Mouse (Mus musculus) forebrain, embryonic 13.5 days (tissue): ENCODE results near the gene L3mbtl2. TPM values are rescaled to one million over a fixed set of nuclear protein-coding genes. Genes with fewer than 3 reads are reported as not detected.
A peak's percentile ranks its signal among the peaks of the same experiment; 100 is the strongest.

Experiments used
- ATAC-seq: fragments of 200-750 bp; cut with Nextera tagmentation; 2 replicates; pipeline ENCODE4 v1.8.0; 2017
- H3K27ac ChIP-seq: fragments of 300-500 bp; sonication (generic); 2 replicates; pipeline ENCODE4 v1.5.1; 2015; ENCODE audit warnings: inconsistent platforms, mild to moderate bottlenecking, moderate library complexity
- H3K27me3 ChIP-seq: fragments of 300-500 bp; sonication (generic); 2 replicates; pipeline ENCODE4 v1.6.1; 2015; ENCODE audit warnings: mild to moderate bottlenecking, inconsistent platforms
- H3K36me3 ChIP-seq: fragments of 300-500 bp; sonication (generic); 2 replicates; pipeline ENCODE4 v1.6.1; 2015; ENCODE audit warnings: mild to moderate bottlenecking, inconsistent platforms; ENCODE audit not compliant: poor library complexity, severe bottlenecking
- H3K4me1 ChIP-seq: fragments of 300-500 bp; sonication (generic); 2 replicates; pipeline ENCODE4 v1.6.1; 2015; ENCODE audit warnings: inconsistent platforms
- H3K4me2 ChIP-seq: fragments of 300-500 bp; sonication (generic); 2 replicates; pipeline ENCODE4 v1.6.1; 2015; ENCODE audit warnings: inconsistent platforms, mild to moderate bottlenecking, moderate library complexity
- H3K4me3 ChIP-seq: fragments of 300-500 bp; sonication (generic); 2 replicates; pipeline ENCODE4 v1.5.1; 2015; ENCODE audit warnings: mild to moderate bottlenecking, inconsistent platforms
- H3K9ac ChIP-seq: fragments of 300-500 bp; sonication (generic); 2 replicates; pipeline ENCODE4 v1.6.1; 2015; ENCODE audit warnings: mild to moderate bottlenecking, inconsistent platforms
- H3K9me3 ChIP-seq: fragments of 300-500 bp; sonication (generic); replicated peaks from 2 replicates; pipeline ENCODE4 v1.6.1; 2016; ENCODE audit warnings: inconsistent platforms
- WGBS: fragments of 180-500 bp; shearing (Covaris S2); methylation state at CpG from one replicate; pipeline ENCODE4 v1.1.7; 2015; 5-methylcytosine and 5-hydroxymethylcytosine counted together
- polyA plus RNA-seq: library from polyadenylated mRNA; unstranded; fragments of >200 nt; fragmentation: Nextera tagmentation; extraction: Ambion mirVana; gene quantifications from 2 replicates; pipeline ENCODE4 v1.2.1, GENCODE M21; 2015

L3mbtl2 gene
- polyA plus RNA-seq, 1 experiment from 2014 or later, result 30.9 TPM

DNA sequence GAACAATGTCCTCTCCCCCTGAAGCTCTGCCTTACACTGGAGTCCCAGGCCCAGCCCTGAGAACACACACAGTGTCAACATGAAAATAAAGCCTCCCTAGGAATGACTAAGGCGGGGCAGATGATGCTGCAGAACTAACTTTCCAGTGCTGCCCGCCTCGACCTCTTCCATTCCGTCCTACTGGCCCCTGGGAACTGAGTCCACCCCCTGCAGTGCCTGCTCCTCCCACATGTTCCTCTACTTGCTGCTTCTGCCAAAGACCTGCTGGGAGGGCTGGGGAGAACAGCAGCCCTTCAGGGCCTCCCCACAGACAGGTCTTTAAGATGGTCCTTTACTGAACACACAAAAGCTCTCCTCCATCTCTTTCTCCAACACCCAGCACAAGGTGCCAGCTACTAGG is 47.1 kb downstream of the L3mbtl2 start:
- no peak for ATAC-seq

GRCm38 (mm10) chr15:81713742-81714141 is 50.1 kb downstream of the L3mbtl2 start:
- peaks cover 9% of the 10 kb centered on the region; the same call in 1 of the 2 replicates for H3K4me1 ChIP-seq
- no peak for ATAC-seq
- WGBS, result 90% methylated on average over 6 of the region's 6 CpGs
- no peak overlapping the region; the same call in 1 of the 2 replicates for H3K27ac ChIP-seq
- H3K4me2 ChIP-seq, result no peak overlapping the region
- H3K9ac ChIP-seq, result no peak overlapping the region
- no peak overlapping the region for H3K4me3 ChIP-seq
- no peaks in the 10 kb centered on the region for H3K9me3 ChIP-seq
- H3K27me3 ChIP-seq, result no peaks in the 10 kb centered on the region
- H3K36me3 ChIP-seq, result peaks cover 93% of the 10 kb centered on the region

More for the DNA sequence above, 47.1 kb downstream of the L3mbtl2 start:
- Histone ChIP-seq H3K9ac (no peak overlapping the region), H3K27ac (no peak overlapping the region), H3K36me3 (peaks cover 90% of the 10 kb centered on the region), H3K9me3 (no peaks in the 10 kb centered on the region), H3K4me1 (no peaks in the 10 kb centered on the region), H3K4me3 (no peak overlapping the region), H3K27me3 (no peaks in the 10 kb centered on the region), H3K4me2 (no peak overlapping the region)
- WGBS, result 70% methylated on average over 4 of the region's 4 CpGs

- Histone ChIP-seq H3K9me3 (no peaks in the 10 kb centered on the region), H3K27ac (peak overlapping the region; percentile 83), H3K4me3 (no peak overlapping the region), H3K27me3 (no peaks in the 10 kb centered on the region), H3K4me2 (peak overlapping the region; percentile 20), H3K9ac (0 out of 2 replicates have a peak overlapping the region, but pooled peaks have one; percentile 16), H3K36me3 (peaks cover 95% of the 10 kb centered on the region), H3K4me1 (peaks cover 9% of the 10 kb centered on the region; the same call in 1 of the 2 replicates)
- 77% methylated on average over 9 of the region's 9 CpGs for whole genome bisulfite sequencing
- peak; percentile 75 for ATAC-seq
These were observed 54.8 kb downstream of the L3mbtl2 start for GRCm38 (mm10) chr15:81718336-81719138.

GRCm38 (mm10) chr15:81719139-81719531 is 55.4 kb downstream of the L3mbtl2 start:
- H3K4me1 ChIP-seq, result peaks cover 9% of the 10 kb centered on the region; the same call in 1 of the 2 replicates
- no peak overlapping the region for H3K4me2 ChIP-seq
- no peak overlapping the region for H3K4me3 ChIP-seq
- H3K27me3 ChIP-seq, result no peaks in the 10 kb centered on the region
- H3K36me3 ChIP-seq, result peaks cover 95% of the 10 kb centered on the region
- H3K27ac ChIP-seq, result peak overlapping the region; percentile 83
- no peak for ATAC-seq
- 90% methylated on average over 6 of the region's 6 CpGs for WGBS
- no peaks in the 10 kb centered on the region for H3K9me3 ChIP-seq
- H3K9ac ChIP-seq, result no peak overlapping the region

DNA sequence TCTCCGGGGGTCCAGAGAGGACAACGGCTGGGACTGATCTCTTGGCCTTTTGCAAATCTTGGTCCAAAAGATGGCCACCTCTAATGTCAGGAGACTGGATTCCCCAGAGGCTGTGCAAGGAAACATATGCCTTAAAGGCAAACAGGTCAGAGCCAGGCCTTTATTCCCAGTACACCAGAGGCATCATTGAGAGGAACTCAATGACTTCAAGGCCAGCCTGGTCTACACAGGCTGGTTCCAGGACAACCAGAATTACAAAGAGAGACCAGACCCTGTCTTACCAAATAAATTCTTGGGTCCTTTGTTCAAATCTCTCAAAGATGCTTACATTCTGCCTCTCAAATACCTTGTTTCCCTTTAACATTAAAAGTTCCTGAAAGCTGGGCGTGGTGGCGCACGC is 58.7 kb downstream of the L3mbtl2 start:
- H3K36me3 ChIP-seq, result peaks cover 89% of the 10 kb centered on the region
- no peak for ATAC-seq
- H3K9ac ChIP-seq, result no peak overlapping the region
- H3K4me1 ChIP-seq, result peaks cover 13% of the 10 kb centered on the region; the same call in 1 of the 2 replicates
- no peaks in the 10 kb centered on the region for H3K27me3 ChIP-seq
- H3K4me2 ChIP-seq, result no peak overlapping the region
- no peak overlapping the region for H3K27ac ChIP-seq
- no peaks in the 10 kb centered on the region for H3K9me3 ChIP-seq
- no peak overlapping the region for H3K4me3 ChIP-seq
- WGBS, result 95% methylated on average over 5 of the region's 5 CpGs

DNA sequence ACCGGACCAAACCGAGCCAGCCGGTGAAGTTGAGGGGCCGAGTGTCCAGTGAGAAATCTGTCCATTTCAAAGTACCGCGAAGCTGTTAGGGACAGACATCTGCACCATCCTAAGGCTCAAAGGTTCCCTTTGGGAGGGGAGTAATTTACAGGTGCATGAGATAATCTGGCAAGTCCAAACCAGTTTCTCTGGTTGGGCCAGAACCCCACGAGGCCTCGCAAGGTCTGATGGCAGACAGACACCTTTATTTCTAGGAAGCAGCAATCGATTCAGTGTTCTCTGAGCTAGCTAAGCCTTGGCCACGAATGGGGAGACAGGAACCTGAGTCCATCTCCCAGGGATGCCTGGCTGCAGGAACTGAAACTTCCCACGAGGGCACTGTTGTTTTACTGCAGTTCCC is 60.0 kb downstream of the L3mbtl2 start:
- Histone ChIP-seq H3K4me2 (no peak overlapping the region), H3K27me3 (no peaks in the 10 kb centered on the region), H3K4me1 (peaks cover 17% of the 10 kb centered on the region), H3K9ac (no peak overlapping the region), H3K27ac (no peak overlapping the region), H3K36me3 (peaks cover 76% of the 10 kb centered on the region), H3K9me3 (no peaks in the 10 kb centered on the region), H3K4me3 (no peak overlapping the region)
- ATAC-seq, result no peak
- 95% methylated on average over 11 of the region's 11 CpGs for WGBS

DNA sequence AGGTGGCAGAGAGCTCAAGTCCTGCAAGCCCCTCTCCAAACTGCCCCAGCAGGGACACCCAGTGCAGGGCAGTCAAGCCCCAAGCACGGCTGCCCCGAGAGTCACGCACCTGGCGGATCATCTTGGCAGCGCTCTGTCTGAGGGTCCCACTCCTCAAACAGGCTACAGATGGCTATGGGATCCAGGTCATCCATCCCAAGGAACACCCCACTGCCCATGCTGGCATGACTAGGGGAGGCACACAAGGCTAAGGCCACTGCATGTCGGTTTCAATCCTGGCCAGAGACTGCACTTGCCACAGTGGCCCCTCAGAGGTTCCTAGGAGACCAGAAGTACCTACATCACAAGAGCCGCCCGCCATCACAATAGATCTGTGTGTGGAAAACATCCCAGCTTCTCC is 62.3 kb downstream of the L3mbtl2 start:
- H3K4me1 ChIP-seq, result peaks cover 22% of the 10 kb centered on the region
- H3K27ac ChIP-seq, result no peak overlapping the region
- no peak for ATAC-seq
- no peak overlapping the region for H3K4me2 ChIP-seq
- no peak overlapping the region for H3K4me3 ChIP-seq
- peaks cover 53% of the 10 kb centered on the region for H3K36me3 ChIP-seq
- 93% methylated on average over 8 of the region's 8 CpGs for WGBS
- no peaks in the 10 kb centered on the region for H3K27me3 ChIP-seq
- H3K9ac ChIP-seq, result no peak overlapping the region
- H3K9me3 ChIP-seq, result no peaks in the 10 kb centered on the region

DNA sequence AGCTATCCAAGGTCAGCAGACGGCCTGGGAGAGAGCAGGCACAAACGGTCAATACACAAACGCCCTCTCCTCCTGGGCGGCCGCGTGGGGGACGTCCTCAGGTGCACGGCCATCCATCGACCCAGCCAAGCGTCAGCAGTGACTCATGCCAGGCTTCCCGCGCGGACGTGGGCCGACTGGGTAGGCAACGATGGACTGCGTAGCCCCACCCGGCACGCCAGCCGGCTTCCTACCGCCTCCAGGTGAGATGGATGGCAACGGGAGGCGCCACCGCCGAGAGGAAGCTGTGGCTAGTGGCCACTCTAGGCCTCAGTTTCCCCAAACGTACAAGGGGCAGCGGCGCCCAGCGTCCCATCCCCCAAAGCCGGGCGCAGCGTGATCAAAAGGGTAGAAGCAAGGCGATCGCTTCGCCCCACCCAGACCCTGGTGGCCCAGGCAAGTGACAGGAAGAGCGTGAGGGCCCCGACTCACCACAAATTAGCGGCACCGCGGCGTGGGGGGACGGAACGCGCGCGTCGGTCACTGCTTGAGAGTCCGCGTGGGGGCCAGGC is 65.6 kb downstream of the L3mbtl2 start:
- Histone ChIP-seq H3K4me2 (peak overlapping the region; percentile 95), H3K4me1 (peaks cover 22% of the 10 kb centered on the region), H3K4me3 (peak overlapping the region; percentile 100), H3K9ac (peak overlapping the region; percentile 96), H3K27ac (peak overlapping the region; percentile 68), H3K9me3 (no peaks in the 10 kb centered on the region), H3K27me3 (no peaks in the 10 kb centered on the region), H3K36me3 (peaks cover 19% of the 10 kb centered on the region)
- peak; percentile 14; the same call in 1 of the 2 replicates for ATAC-seq
- under 1% methylated on average over 49 of the region's 49 CpGs for WGBS

GRCm38 (mm10) chr15:81729792-81730635 is 66.3 kb downstream of the L3mbtl2 start:
- peak; percentile 100 for ATAC-seq
- WGBS, result 5% methylated on average over 41 of the region's 41 CpGs
- peak overlapping the region; percentile 96 for H3K9ac ChIP-seq

DNA sequence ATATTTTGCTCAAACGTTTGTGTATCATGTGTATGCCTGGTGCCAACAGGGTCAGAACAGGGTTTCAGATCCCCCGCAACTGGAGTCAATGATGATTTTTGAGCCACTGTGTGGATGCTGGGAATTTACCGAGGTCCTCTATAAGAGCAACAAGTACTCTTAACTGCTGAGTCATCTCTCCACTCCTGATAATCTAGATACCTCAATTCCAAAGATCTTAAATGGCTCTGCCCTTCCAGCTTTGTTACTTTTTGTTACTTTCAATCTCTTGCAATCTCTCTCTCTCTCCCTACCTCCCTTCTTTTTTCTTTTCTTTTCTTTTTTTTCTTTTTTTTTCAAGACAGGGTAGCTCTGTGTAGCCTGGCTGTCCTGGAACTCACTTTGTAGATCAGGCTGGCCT is 71.4 kb downstream of the L3mbtl2 start:
- H3K9me3 ChIP-seq, result no peaks in the 10 kb centered on the region
- H3K4me2 ChIP-seq, result no peak overlapping the region
- ATAC-seq, result no peak
- no peak overlapping the region for H3K9ac ChIP-seq
- no peaks in the 10 kb centered on the region for H3K27me3 ChIP-seq
- H3K4me1 ChIP-seq, result no peaks in the 10 kb centered on the region
- 67% methylated on average over 3 of the region's 3 CpGs for WGBS
- no peak overlapping the region for H3K27ac ChIP-seq
- no peaks in the 10 kb centered on the region for H3K36me3 ChIP-seq
- H3K4me3 ChIP-seq, result no peak overlapping the region

More at GRCm38 (mm10) chr15:81729792-81730635, 66.3 kb downstream of the L3mbtl2 start:
- H3K4me1 ChIP-seq, result peaks cover 22% of the 10 kb centered on the region
- peaks cover 14% of the 10 kb centered on the region for H3K36me3 ChIP-seq
- H3K27ac ChIP-seq, result peak overlapping the region; percentile 68
- H3K27me3 ChIP-seq, result no peaks in the 10 kb centered on the region
- H3K4me3 ChIP-seq, result peak overlapping the region; percentile 100
- no peaks in the 10 kb centered on the region for H3K9me3 ChIP-seq
- peak overlapping the region; percentile 95 for H3K4me2 ChIP-seq
